Mouse (Mus musculus) forebrain, embryonic 14.5 days (tissue): ENCODE data around the gene Psg22. TPM values are rescaled to one million over a fixed set of nuclear protein-coding genes. Genes with fewer than 3 reads are reported as not detected.
"Not testable (repeated sequence)": the region's sequence is repeated elsewhere in the genome, so short reads cannot be mapped to it uniquely, and the experiment has no call there.

Source experiments
- ATAC-seq: fragments of 200-750 bp; cut with Nextera tagmentation; 2 replicates; pipeline ENCODE4 v1.8.0; 2017; ENCODE audit warnings: mild to moderate bottlenecking, moderate library complexity
- DNase-seq: peaks from one replicate; pipeline ENCODE4 v3.0.0-alpha.2; 2015; ENCODE audit warnings: low spot score
- H3K27ac ChIP-seq: fragments of 300-500 bp; sonication (generic); 2 replicates; pipeline ENCODE4 v1.5.1; 2014; ENCODE audit warnings: low read depth, mild to moderate bottlenecking, control low read depth, low read length, moderate library complexity
- H3K27me3 ChIP-seq: fragments of 300-500 bp; sonication (generic); replicated peaks from 2 replicates; pipeline ENCODE4 v1.6.1; 2014; ENCODE audit warnings: low read length, control low read depth, mixed read lengths; ENCODE audit not compliant: control insufficient read depth, insufficient read depth
- H3K36me3 ChIP-seq: fragments of 300-500 bp; sonication (generic); 2 replicates; pipeline ENCODE4 v1.6.1; 2014; ENCODE audit warnings: low read length, control low read depth; ENCODE audit not compliant: control insufficient read depth, insufficient read depth
- H3K4me1 ChIP-seq: fragments of 300-500 bp; sonication (generic); 2 replicates; pipeline ENCODE4 v1.6.1; 2014; ENCODE audit warnings: antibody characterized with exemption, low read length, control low read depth; ENCODE audit not compliant: control insufficient read depth, insufficient read depth
- H3K4me2 ChIP-seq: fragments of 300-500 bp; sonication (generic); 2 replicates; pipeline ENCODE4 v1.6.1; 2014; ENCODE audit warnings: mild to moderate bottlenecking, control low read depth, low read length
- H3K4me3 ChIP-seq: fragments of 300-500 bp; sonication (generic); 2 replicates; pipeline ENCODE4 v1.5.1; 2014; ENCODE audit warnings: low read depth, low read length, control low read depth
- H3K9ac ChIP-seq: fragments of 300-500 bp; sonication (generic); 2 replicates; pipeline ENCODE4 v1.6.1; 2014; ENCODE audit warnings: mild to moderate bottlenecking, low read length, control low read depth, moderate library complexity
- H3K9me3 ChIP-seq: fragments of 300-500 bp; sonication (generic); replicated peaks from 2 replicates; pipeline ENCODE4 v1.6.1; 2016; ENCODE audit warnings: low read length, control low read depth, mixed read lengths; ENCODE audit not compliant: control insufficient read depth
- WGBS: fragments of 180-500 bp; shearing (Covaris S2); extraction: QIAGEN DNeasy Blood & Tissue Kit; methylation state at CpG from one replicate; pipeline ENCODE4 v1.1.7; 2014; 5-methylcytosine and 5-hydroxymethylcytosine counted together
- polyA plus RNA-seq: library from polyadenylated mRNA; unstranded; fragments of >200 nt; fragmentation: Nextera tagmentation; extraction: Ambion mirVana; gene quantifications from 2 replicates; pipeline ENCODE4 v1.2.1, GENCODE M21; 2014

The Psg22 gene
- polyA plus RNA-seq, 1 experiment from 2014 or later = not detected

GRCm38 (mm10) chr7:18728391-18728790 is 10.5 kb downstream of the Psg22 start:
- Histone ChIP-seq H3K9ac (no peak overlapping the region), H3K4me3 (no peak overlapping the region), H3K27me3 (no peaks in the 10 kb centered on the region), H3K4me2 (no peak overlapping the region), H3K9me3 (no peaks in the 10 kb centered on the region), H3K27ac (no peak overlapping the region), H3K4me1 (no peaks in the 10 kb centered on the region), H3K36me3 (no peaks in the 10 kb centered on the region)
- no peak for DNase-seq
- WGBS = 85% methylated on average over 1 of the region's 1 CpGs
- ATAC-seq = no peak

DNA sequence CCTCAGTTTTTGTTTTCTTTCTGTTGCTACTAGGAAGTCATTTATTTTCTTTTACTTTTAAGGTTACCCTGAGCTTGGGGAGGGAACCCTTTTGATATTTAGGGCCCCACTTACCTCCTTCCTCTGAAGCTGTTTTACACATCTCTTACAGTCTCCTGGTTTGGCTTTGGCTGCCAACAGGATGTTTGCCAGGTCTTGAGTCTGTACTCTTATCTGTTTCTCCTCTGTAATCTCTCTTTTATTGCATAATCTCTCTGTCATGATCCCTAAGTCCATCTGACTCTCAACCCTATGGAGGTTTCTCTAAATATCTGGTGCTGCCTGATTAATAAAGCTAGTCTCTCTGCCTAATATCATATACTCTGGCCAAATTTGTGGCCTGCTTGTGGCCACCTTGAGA is 15.2 kb downstream of the Psg22 start:
- no peak for DNase-seq
- Histone ChIP-seq H3K9ac (no peak overlapping the region), H3K27ac (no peak overlapping the region), H3K27me3 (no peaks in the 10 kb centered on the region), H3K9me3 (no peaks in the 10 kb centered on the region), H3K4me3 (no peak overlapping the region), H3K4me1 (no peaks in the 10 kb centered on the region), H3K4me2 (no peak overlapping the region), H3K36me3 (no peaks in the 10 kb centered on the region)
- no peak for ATAC-seq

GRCm38 (mm10) chr7:18734451-18734850 is 16.6 kb downstream of the Psg22 start:
- Histone ChIP-seq H3K4me1 (no peaks in the 10 kb centered on the region), H3K4me3 (no peak overlapping the region), H3K9ac (no peak overlapping the region), H3K9me3 (no peaks in the 10 kb centered on the region), H3K27ac (no peak overlapping the region), H3K4me2 (no peak overlapping the region), H3K27me3 (no peaks in the 10 kb centered on the region), H3K36me3 (no peaks in the 10 kb centered on the region)
- WGBS = 92% methylated on average over 1 of the region's 1 CpGs
- ATAC-seq = no peak
- no peak for DNase-seq

DNA sequence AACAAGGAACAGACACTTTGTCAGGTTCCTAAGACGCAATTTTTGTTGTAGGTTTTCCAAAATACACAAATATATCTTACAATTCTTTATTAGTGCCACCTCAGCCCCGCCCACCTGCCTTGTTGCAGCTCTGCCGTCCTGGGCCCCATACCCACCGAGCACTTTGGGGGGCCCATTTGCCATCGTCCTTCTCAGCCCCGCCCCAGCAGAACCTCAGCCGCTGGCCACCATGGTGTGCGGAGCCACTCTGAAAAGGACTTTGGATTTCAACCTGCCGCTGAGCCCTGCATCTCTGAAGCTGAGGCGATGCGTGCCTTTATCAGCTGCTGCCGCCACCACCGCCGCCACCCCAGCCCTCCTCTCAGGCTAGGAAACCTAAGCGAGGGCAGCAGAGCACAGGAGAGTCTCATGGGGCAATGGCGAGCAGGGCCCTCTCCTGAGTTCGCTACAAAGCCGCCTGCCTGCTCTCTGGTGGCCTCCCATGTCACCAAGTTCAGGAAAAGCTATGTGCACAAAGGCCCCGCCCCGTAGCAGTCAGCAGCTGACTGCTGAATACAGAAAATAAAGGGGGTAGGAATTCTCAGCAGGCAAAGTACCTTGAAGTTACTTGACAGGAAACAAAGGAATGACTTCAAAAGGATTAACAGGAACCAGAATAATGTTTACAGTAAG is 28.4 kb downstream of the Psg22 start:
- DNase-seq = peak; percentile 13
- no peaks in the 10 kb centered on the region for H3K9me3 ChIP-seq
- H3K4me2 ChIP-seq = peak overlapping the region; percentile 42
- peaks cover 10% of the 10 kb centered on the region for H3K27me3 ChIP-seq
- no peak overlapping the region for H3K27ac ChIP-seq
- 0 out of 2 replicates have a peak, but pooled peaks have one; percentile 34 for ATAC-seq
- WGBS = 8% methylated on average over 20 of the region's 20 CpGs
- H3K36me3 ChIP-seq = no peaks in the 10 kb centered on the region
- H3K4me3 ChIP-seq = peak overlapping the region; percentile 21
- no peaks in the 10 kb centered on the region for H3K4me1 ChIP-seq
- H3K9ac ChIP-seq = peak overlapping the region; percentile 49

- 37% methylated on average over 2 of the region's 2 CpGs for WGBS
- DNase-seq, H3K27ac ChIP-seq, H3K4me3 ChIP-seq, H3K36me3 ChIP-seq, H3K4me2 ChIP-seq, H3K4me1 ChIP-seq, H3K27me3 ChIP-seq, H3K9me3 ChIP-seq, H3K9ac ChIP-seq, ATAC-seq: not testable (repeated sequence)
Measured at GRCm38 (mm10) chr7:18747420-18747819, 29.5 kb downstream of the Psg22 start.

DNA sequence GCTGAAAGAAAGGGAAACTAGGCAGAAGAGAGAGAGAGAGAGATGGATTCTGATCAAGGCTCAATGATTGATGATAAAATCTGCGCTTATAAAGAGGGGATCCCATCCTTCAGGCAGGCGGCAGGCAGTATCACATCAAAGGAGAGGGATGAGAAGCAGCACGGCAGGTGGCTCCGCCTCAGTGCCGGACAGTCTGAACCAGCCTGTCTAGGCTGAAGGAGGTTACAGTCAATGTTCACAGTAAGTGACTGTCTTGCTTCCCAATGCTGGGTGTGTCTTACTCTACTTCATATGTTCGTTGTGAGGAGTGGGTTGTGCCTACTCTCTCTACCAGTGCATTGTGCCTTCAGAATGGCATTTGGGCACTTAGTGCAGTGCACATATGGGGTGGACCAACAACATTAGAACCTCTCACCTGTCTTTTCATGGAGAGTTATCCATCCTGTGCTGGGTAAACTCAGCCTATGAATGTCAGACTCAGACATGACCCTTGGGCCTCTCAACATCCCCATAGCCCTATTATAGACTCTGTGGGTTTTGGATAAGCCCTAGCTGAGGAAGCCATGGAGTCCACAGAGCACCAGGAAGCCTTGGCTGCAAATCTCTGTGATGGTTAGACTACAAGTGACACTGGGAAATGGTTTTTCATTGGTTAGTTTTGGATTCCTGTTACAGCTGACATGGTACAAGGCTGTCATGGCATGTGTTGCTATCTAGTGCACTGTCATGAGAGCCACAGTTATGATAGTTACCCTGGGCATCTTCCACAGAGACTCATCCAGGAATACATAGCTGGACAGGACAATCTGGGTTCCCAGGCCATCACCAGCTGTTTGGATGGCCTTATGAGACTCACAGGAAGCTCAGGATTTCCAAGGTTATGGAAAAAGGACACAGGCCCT is 31.4 kb downstream of the Psg22 start:
- 25% methylated on average over 6 of the region's 6 CpGs for WGBS
- H3K9ac ChIP-seq = no peak overlapping the region
- H3K4me3 ChIP-seq = no peak overlapping the region
- no peak for DNase-seq
- H3K4me1 ChIP-seq = no peaks in the 10 kb centered on the region
- no peaks in the 10 kb centered on the region for H3K9me3 ChIP-seq
- H3K27me3 ChIP-seq = peaks cover 10% of the 10 kb centered on the region
- H3K36me3 ChIP-seq = no peaks in the 10 kb centered on the region
- no peak overlapping the region for H3K27ac ChIP-seq
- ATAC-seq = no peak; the same call in 1 of the 2 replicates
- no peak overlapping the region for H3K4me2 ChIP-seq

DNA sequence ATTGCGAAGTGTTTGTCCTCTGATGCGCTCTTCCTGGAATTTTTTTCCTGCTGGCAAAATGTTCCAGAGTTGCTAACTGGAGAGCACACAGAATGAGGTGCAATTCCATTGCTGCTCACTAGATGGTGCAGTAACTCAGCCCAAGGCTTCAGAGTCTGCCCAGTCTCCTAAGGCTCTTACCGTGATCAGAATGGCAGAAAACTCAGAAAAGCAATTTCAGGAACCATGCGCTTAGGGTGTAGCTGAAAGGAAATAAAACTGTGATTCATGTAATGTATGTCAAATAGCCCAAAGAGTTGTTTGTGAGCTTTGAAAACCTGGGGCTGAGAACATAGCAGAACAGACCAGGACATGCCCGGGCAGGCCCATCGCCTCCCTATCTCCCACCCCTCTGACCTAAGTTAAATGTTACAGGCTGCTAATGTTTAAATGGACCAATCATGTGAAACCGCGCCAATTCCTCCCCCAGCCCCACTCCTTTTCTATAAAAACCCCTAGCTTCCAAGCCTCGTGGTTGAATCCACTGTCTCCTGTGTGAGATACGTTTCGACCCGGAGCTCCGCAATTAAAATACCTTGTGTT is 32.1 kb downstream of the Psg22 start:
- not testable (repeated sequence) for H3K27ac ChIP-seq, H3K4me3 ChIP-seq, H3K4me2 ChIP-seq, H3K9ac ChIP-seq, H3K27me3 ChIP-seq, H3K4me1 ChIP-seq, H3K9me3 ChIP-seq, H3K36me3 ChIP-seq
- 53% methylated on average over 10 of the region's 13 CpGs for WGBS
- ATAC-seq (peak; percentile 81; the same call in 1 of the 2 replicates), DNase-seq (peak; percentile 89)

GRCm38 (mm10) chr7:18760152-18760551 is 42.3 kb downstream of the Psg22 start:
- DNase-seq, H3K9ac ChIP-seq, ATAC-seq, H3K4me1 ChIP-seq, H3K27ac ChIP-seq, H3K27me3 ChIP-seq, H3K4me2 ChIP-seq, H3K36me3 ChIP-seq, H3K4me3 ChIP-seq, H3K9me3 ChIP-seq: not testable (repeated sequence)
- 90% methylated on average over 7 of the region's 7 CpGs for whole genome bisulfite sequencing

GRCm38 (mm10) chr7:18762885-18763284 is 45.0 kb downstream of the Psg22 start:
- not testable (repeated sequence) for H3K9me3 ChIP-seq, ATAC-seq, DNase-seq, H3K9ac ChIP-seq, H3K27ac ChIP-seq, H3K4me2 ChIP-seq, H3K4me3 ChIP-seq, H3K4me1 ChIP-seq, H3K27me3 ChIP-seq, H3K36me3 ChIP-seq
- 0% methylated on average over 1 of the region's 2 CpGs for WGBS
